Mouse (Mus musculus) MEL (cell line): ENCODE data around the gene Dct. TPM values are rescaled to one million over a fixed set of nuclear protein-coding genes. Genes with fewer than 3 reads are reported as not detected.

Source experiments
- DNase-seq: peaks from one replicate; pipeline ENCODE4 v3.0.0; 2011; ENCODE audit warnings: low read depth, low spot score
- H3K27ac ChIP-seq: 2 replicates; pipeline ENCODE4 v1.5.1; 2012; ENCODE audit warnings: low read depth, mild to moderate bottlenecking, control low read depth, low read length, moderate library complexity; ENCODE audit not compliant: control insufficient read depth
- H3K27me3 ChIP-seq, 2 experiments: fragments of 150-350 bp in 1 of 2; sonication (generic) in 1 of 2; 2 replicates each; pipeline ENCODE4 v1.6.1; 2012; ENCODE audit warnings: low read length in 2 of 2, mild to moderate bottlenecking in 2 of 2, improper control_type of control experiment in 1 of 2, moderate library complexity in 1 of 2; ENCODE audit not compliant: insufficient read depth in 2 of 2, control insufficient read depth in 1 of 2
- H3K36me3 ChIP-seq, 2 experiments: 2 replicates each; pipeline ENCODE4 v1.6.1; 2012 to 2014; ENCODE audit warnings: low read length in 2 of 2, improper control_type of control experiment in 1 of 2, inconsistent platforms in 1 of 2, mild to moderate bottlenecking in 1 of 2; ENCODE audit not compliant: insufficient read depth in 2 of 2, control insufficient read depth in 1 of 2
- H3K4me1 ChIP-seq, 2 experiments: fragments of 150-350 bp in 1 of 2; sonication (generic) in 1 of 2; 2 replicates each; pipeline ENCODE4 v1.6.1; 2012; ENCODE audit warnings: low read length in 2 of 2, improper control_type of control experiment in 1 of 2, mild to moderate bottlenecking in 1 of 2; ENCODE audit not compliant: insufficient read depth in 2 of 2, control insufficient read depth in 1 of 2
- H3K4me3 ChIP-seq, 2 experiments: fragments of 150-350 bp in 1 of 2; sonication (generic) in 1 of 2; 2 replicates each; pipeline ENCODE4 v1.5.1; 2012; ENCODE audit warnings: low read depth in 2 of 2, low read length in 2 of 2, mild to moderate bottlenecking in 2 of 2, moderate library complexity in 2 of 2, control low read depth in 1 of 2, improper control_type of control experiment in 1 of 2; ENCODE audit not compliant: control insufficient read depth in 1 of 2, insufficient read depth in 1 of 2
- H3K79me2 ChIP-seq: 2 replicates; pipeline ENCODE4 v1.6.1; 2012; ENCODE audit warnings: mild to moderate bottlenecking, low read length, moderate library complexity; ENCODE audit not compliant: control insufficient read depth, poor library complexity, insufficient read depth
- H3K9ac ChIP-seq: 2 replicates; pipeline ENCODE4 v1.6.1; 2012; ENCODE audit warnings: low read depth, mild to moderate bottlenecking, control low read depth, low read length, moderate library complexity; ENCODE audit not compliant: control insufficient read depth, poor library complexity, severe bottlenecking
- H3K9me3 ChIP-seq: fragments of 150-350 bp; sonication (generic); replicated peaks from 2 replicates; pipeline ENCODE4 v1.6.1; 2012; ENCODE audit warnings: mild to moderate bottlenecking, low read length, improper control_type of control experiment, moderate library complexity; ENCODE audit not compliant: insufficient read depth
- CHD1 ChIP-seq: IDR thresholded peaks from 2 replicates; pipeline ENCODE4 v1.6.1; 2012; ENCODE audit warnings: low read depth, mild to moderate bottlenecking, inconsistent platforms, low read length, improper control_type of control experiment
- CHD2 ChIP-seq: IDR thresholded peaks from 2 replicates; pipeline ENCODE4 v1.6.1; 2011; ENCODE audit warnings: low read length, improper control_type of control experiment
- ETS1 ChIP-seq: IDR thresholded peaks from 2 replicates; pipeline ENCODE4 v1.6.1; 2012; ENCODE audit warnings: low read depth, mild to moderate bottlenecking, inconsistent platforms, low read length, improper control_type of control experiment, moderate library complexity
- GABPA ChIP-seq: IDR thresholded peaks from 2 replicates; pipeline ENCODE4 v1.6.1; 2012; ENCODE audit warnings: low read depth, mild to moderate bottlenecking, inconsistent platforms, low read length, improper control_type of control experiment, moderate library complexity
- JUND ChIP-seq: IDR thresholded peaks from 2 replicates; pipeline ENCODE4 v1.6.1; 2011; ENCODE audit warnings: low read depth, mild to moderate bottlenecking, improper control_type of control experiment, low read length
- MAFK ChIP-seq: IDR thresholded peaks from 2 replicates; pipeline ENCODE4 v1.6.1; 2011; ENCODE audit warnings: low read depth, mild to moderate bottlenecking, low read length, improper control_type of control experiment, borderline replicate concordance
- MAX ChIP-seq: IDR thresholded peaks from 2 replicates; pipeline ENCODE4 v1.6.1; 2011; ENCODE audit warnings: low read length, improper control_type of control experiment
- MAZ ChIP-seq: IDR thresholded peaks from 2 replicates; pipeline ENCODE4 v1.6.1; 2012; ENCODE audit warnings: low read depth, mild to moderate bottlenecking, inconsistent platforms, low read length, improper control_type of control experiment
- MXI1 ChIP-seq: IDR thresholded peaks from 2 replicates; pipeline ENCODE4 v1.6.1; 2011; ENCODE audit warnings: mild to moderate bottlenecking, low read depth, low read length, improper control_type of control experiment
- MYB ChIP-seq: IDR thresholded peaks from 2 replicates; pipeline ENCODE4 v1.6.1; 2011; ENCODE audit warnings: mild to moderate bottlenecking, low read depth, low read length, improper control_type of control experiment
- NELFE ChIP-seq: IDR thresholded peaks from 2 replicates; pipeline ENCODE4 v1.6.1; 2011; ENCODE audit warnings: low read depth, low read length, improper control_type of control experiment
- NRF1 ChIP-seq: IDR thresholded peaks from 2 replicates; pipeline ENCODE4 v1.6.1; 2014; ENCODE audit warnings: low read depth, mild to moderate bottlenecking, inconsistent platforms, low read length, improper control_type of control experiment, moderate library complexity; ENCODE audit not compliant: poor library complexity, insufficient read depth, severe bottlenecking
- POLR2A ChIP-seq, 2 experiments: IDR thresholded peaks; 2 replicates each; pipeline ENCODE4 v1.6.1; 2011 to 2012; ENCODE audit warnings: low read length in 2 of 2, mild to moderate bottlenecking in 2 of 2, control low read depth in 1 of 2, improper control_type of control experiment in 1 of 2, low read depth in 1 of 2, moderate library complexity in 1 of 2; ENCODE audit not compliant: control insufficient read depth in 1 of 2, insufficient read depth in 1 of 2, poor library complexity in 1 of 2
- RAD21 ChIP-seq: IDR thresholded peaks from 2 replicates; pipeline ENCODE4 v1.6.1; 2011; ENCODE audit warnings: mild to moderate bottlenecking, low read depth, low read length, improper control_type of control experiment
- RCOR1 ChIP-seq: IDR thresholded peaks from 2 replicates; pipeline ENCODE4 v1.6.1; 2012; ENCODE audit warnings: low read depth, mild to moderate bottlenecking, inconsistent platforms, low read length, improper control_type of control experiment
- SIN3A ChIP-seq: IDR thresholded peaks from 2 replicates; pipeline ENCODE4 v1.6.1; 2012; ENCODE audit warnings: low read length, improper control_type of control experiment, inconsistent platforms
- SMC3 ChIP-seq: IDR thresholded peaks from 2 replicates; pipeline ENCODE4 v1.6.1; 2011; ENCODE audit warnings: low read depth, low read length, improper control_type of control experiment
- TAL1 ChIP-seq: IDR thresholded peaks from 2 replicates; pipeline ENCODE4 v1.6.1; 2012; ENCODE audit warnings: mild to moderate bottlenecking, inconsistent platforms, low read length, moderate library complexity, mixed read lengths
- TBP ChIP-seq: IDR thresholded peaks from 2 replicates; pipeline ENCODE4 v1.8.0; 2011; ENCODE audit warnings: low read depth, low read length, improper control_type of control experiment
- UBTF ChIP-seq: IDR thresholded peaks from 2 replicates; pipeline ENCODE4 v1.6.1; 2012; ENCODE audit warnings: low read depth, mild to moderate bottlenecking, inconsistent platforms, low read length, improper control_type of control experiment, moderate library complexity, borderline replicate concordance; ENCODE audit not compliant: insufficient read depth
- USF1 ChIP-seq: IDR thresholded peaks from 2 replicates; pipeline ENCODE4 v1.6.1; 2014; ENCODE audit warnings: low read depth, mild to moderate bottlenecking, inconsistent platforms, low read length, improper control_type of control experiment, moderate library complexity
- USF2 ChIP-seq, 2 experiments: IDR thresholded peaks; 2 replicates each; pipeline ENCODE4 v1.6.1; 2011 to 2012; ENCODE audit warnings: improper control_type of control experiment in 2 of 2, low read length in 2 of 2, borderline replicate concordance in 1 of 2, inconsistent platforms in 1 of 2, low read depth in 1 of 2, mild to moderate bottlenecking in 1 of 2; ENCODE audit not compliant: insufficient read depth in 1 of 2
- ZC3H11A ChIP-seq: IDR thresholded peaks from 2 replicates; pipeline ENCODE4 v1.6.1; 2012; ENCODE audit warnings: low read depth, mild to moderate bottlenecking, inconsistent platforms, low read length, improper control_type of control experiment
- ZKSCAN1 ChIP-seq: IDR thresholded peaks from 2 replicates; pipeline ENCODE4 v1.6.1; 2012; ENCODE audit warnings: low read depth, mild to moderate bottlenecking, inconsistent platforms, low read length, improper control_type of control experiment, moderate library complexity
- ZNF384 ChIP-seq: IDR thresholded peaks from 2 replicates; pipeline ENCODE4 v1.6.1; 2012; ENCODE audit warnings: low read depth, mild to moderate bottlenecking, inconsistent platforms, low read length, improper control_type of control experiment
- polyA plus RNA-seq, 2 experiments: library from polyadenylated mRNA; stranded (reverse) in 1 of 2; unstranded in 1 of 2; fragments of >175 nt in 1 of 2; fragments of >200 nt in 1 of 2; gene quantifications; 2 replicates each; pipeline versions ENCODE4 v1.2.1 to v1.2.4; 2012; ENCODE audit warnings: low replicate concordance in 2 of 2, low read depth in 1 of 2; ENCODE audit not compliant: insufficient read length in 2 of 2, insufficient read depth in 1 of 2, missing spikeins in 1 of 2
- total RNA-seq: library from RNA; depleted of rRNA; stranded (reverse); fragments of 300-350 nt; gene quantifications from 2 replicates; pipeline ENCODE4 v1.2.3, GENCODE M21; 2012

Gene Dct
- total and polyA plus RNA-seq, 3 experiments, result 0.08 to 0.49 TPM; not detected in 1

GRCm38 (mm10) chr14:118069439-118070079 is 17.5 kb upstream of the Dct start:
- Histone ChIP-seq H3K4me1 (no peaks in the 10 kb centered on the region), H3K9ac (no peak overlapping the region), H3K9me3 (no peaks in the 10 kb centered on the region), H3K79me2 (no peaks in the 10 kb centered on the region), H3K4me3 (no peak overlapping the region), H3K36me3 (no peaks in the 10 kb centered on the region), H3K27ac (no peak overlapping the region), H3K27me3 (no peaks in the 10 kb centered on the region)
- DNase-seq, result no peak
- TF ChIP-seq RAD21 (no peak), MAFK (no peak)

GRCm38 (mm10) chr14:118061766-118062432 is 9.9 kb upstream of the Dct start:
- H3K79me2 ChIP-seq, result no peaks in the 10 kb centered on the region
- H3K9me3 ChIP-seq, result no peaks in the 10 kb centered on the region
- DNase-seq, result no peak
- H3K27me3 ChIP-seq, result no peaks in the 10 kb centered on the region
- no peak overlapping the region for H3K27ac ChIP-seq
- H3K9ac ChIP-seq, result no peak overlapping the region
- no peaks in the 10 kb centered on the region for H3K36me3 ChIP-seq
- H3K4me1 ChIP-seq, result no peaks in the 10 kb centered on the region
- TF ChIP-seq CHD1 (no peak), ETS1 (no peak), MAX (no peak), ZC3H11A (no peak), SMC3 (no peak), POLR2A (IDR thresholded peaks at IDR 0.05; ENCODE audit: control insufficient read depth in 1 of 2, insufficient read depth in 1 of 2, low read depth in 1 of 2, low read length in 2 of 2, poor library complexity in 1 of 2) (no peak), USF1 (no peak), ZKSCAN1 (no peak), TAL1 (no peak), RAD21 (no peak), MAZ (no peak), SIN3A (no peak), CHD2 (no peak)
- TF ChIP-seq, all 39 proteins: peak for 0
- no peak overlapping the region for H3K4me3 ChIP-seq

- Histone ChIP-seq H3K27me3 (no peaks in the 10 kb centered on the region), H3K79me2 (no peaks in the 10 kb centered on the region), H3K4me1 (no peaks in the 10 kb centered on the region), H3K9ac (no peak overlapping the region), H3K27ac (no peak overlapping the region), H3K9me3 (no peaks in the 10 kb centered on the region), H3K4me3 (no peak overlapping the region), H3K36me3 (no peaks in the 10 kb centered on the region)
- DNase-seq, result no peak
- TF ChIP-seq GABPA, result no peak
- no peak for TF ChIP-seq TBP
- no peak for TF ChIP-seq ZC3H11A
- no peak for TF ChIP-seq NRF1
- no peak for TF ChIP-seq RCOR1
- TF ChIP-seq MXI1, result no peak
- no peak for TF ChIP-seq ETS1
- TF ChIP-seq USF2 (IDR thresholded peaks at IDR 0.05; ENCODE audit: borderline replicate concordance in 1 of 2, insufficient read depth in 1 of 2, low read depth in 1 of 2, low read length in 2 of 2), result no peak
- no peak for TF ChIP-seq CHD1
- TF ChIP-seq NELFE, result no peak
- no peak for TF ChIP-seq MYB
- TF ChIP-seq UBTF, result no peak
- no peak for TF ChIP-seq JUND
- no peak for TF ChIP-seq ZNF384
- TF ChIP-seq MAX, result no peak
- TF ChIP-seq CHD2, result no peak
Observed at GRCm38 (mm10) chr14:118058581-118058886, 6.5 kb upstream of the Dct start.
